Mouse (Mus musculus) cerebellum, adult 9-11 months (tissue): ENCODE measurements around the gene Zfp444.
"Not testable (repeated sequence)": the region's sequence is repeated elsewhere in the genome, so short reads cannot be mapped to it uniquely, and the experiment has no call there.

ENCODE experiments used
- DNase-seq: peaks from one replicate; pipeline ENCODE4 v3.0.0; 2022

The Zfp444 gene

GRCm38 (mm10) chr7:6162172-6162571 is 9.9 kb upstream of the Zfp444 start:
- peak; percentile 2 for DNase-seq

GRCm38 (mm10) chr7:6164671-6165070 is 7.4 kb upstream of the Zfp444 start:
- no peak for DNase-seq

- no peak for DNase-seq
Observed at GRCm38 (mm10) chr7:6169403-6169802, 2.6 kb upstream of the Zfp444 start.

- DNase-seq = no peak
Observed at GRCm38 (mm10) chr7:6170391-6170790, 1.6 kb upstream of the Zfp444 start.

- no peak for DNase-seq
Observed at GRCm38 (mm10) chr7:6170871-6171270, 1.2 kb upstream of the Zfp444 start.

- peak; percentile 80 for DNase-seq
Observed at GRCm38 (mm10) chr7:6171444-6172005, 501 bp upstream of the Zfp444 start.

GRCm38 (mm10) chr7:6172674-6173244 is 733 bp downstream of the Zfp444 start:
- DNase-seq = peak; percentile 86

- DNase-seq = no peak
Observed at GRCm38 (mm10) chr7:6173872-6174271, 1.8 kb downstream of the Zfp444 start.

- not testable (repeated sequence) for DNase-seq
Observed at GRCm38 (mm10) chr7:6174365-6174987, 2.5 kb downstream of the Zfp444 start.

GRCm38 (mm10) chr7:6179013-6179412 is 7.0 kb downstream of the Zfp444 start:
- DNase-seq = peak; percentile 88

- DNase-seq = no peak
Observed at GRCm38 (mm10) chr7:6182882-6183281, 10.9 kb downstream of the Zfp444 start.

- peak; percentile 89 for DNase-seq
Observed at GRCm38 (mm10) chr7:6183802-6184201, 11.8 kb downstream of the Zfp444 start.

- DNase-seq = peak; percentile 73
Observed at GRCm38 (mm10) chr7:6184521-6184920, 12.5 kb downstream of the Zfp444 start.

- DNase-seq = peak; percentile 24
Observed at GRCm38 (mm10) chr7:6185391-6185790, 13.4 kb downstream of the Zfp444 start.

- peak; percentile 13 for DNase-seq
Observed at GRCm38 (mm10) chr7:6186176-6186575, 14.2 kb downstream of the Zfp444 start.

GRCm38 (mm10) chr7:6186756-6187155 is 14.7 kb downstream of the Zfp444 start:
- DNase-seq = peak; percentile 28

GRCm38 (mm10) chr7:6189542-6189941 is 17.5 kb downstream of the Zfp444 start:
- peak; percentile 69 for DNase-seq

- DNase-seq = peak; percentile 72
Observed at GRCm38 (mm10) chr7:6191376-6191775, 19.4 kb downstream of the Zfp444 start.

- peak; percentile 63 for DNase-seq
Observed at GRCm38 (mm10) chr7:6194129-6194528, 22.1 kb downstream of the Zfp444 start.

GRCm38 (mm10) chr7:6195777-6196176 is 23.8 kb downstream of the Zfp444 start:
- DNase-seq = no peak

- DNase-seq = no peak
Observed at GRCm38 (mm10) chr7:6196790-6197189, 24.8 kb downstream of the Zfp444 start, which contains the start of gene Galp. TSS of gene Galp (plus strand) at chr7:6197090.

- DNase-seq = no peak
Observed at GRCm38 (mm10) chr7:6204200-6204599, 32.2 kb downstream of the Zfp444 start.

- DNase-seq = peak; percentile 11
Observed at GRCm38 (mm10) chr7:6213144-6213543, 41.1 kb downstream of the Zfp444 start.

GRCm38 (mm10) chr7:6214691-6215090 is 42.7 kb downstream of the Zfp444 start:
- DNase-seq = not testable (repeated sequence)
